Mouse (Mus musculus) E14TG2a.4 (cell line): ENCODE results near the gene Pglyrp2.
A peak's percentile ranks its signal among the peaks of the same experiment; 100 is the strongest.

Experiments used
- H3K27me3 ChIP-seq: 2 replicates; pipeline ENCODE4 v1.6.1; 2014; ENCODE audit warnings: low read length, control low read depth; ENCODE audit not compliant: insufficient read depth
- H3K36me3 ChIP-seq: 2 replicates; pipeline ENCODE4 v1.6.1; 2014; ENCODE audit warnings: low read length, control low read depth; ENCODE audit not compliant: insufficient read depth
- H3K4me1 ChIP-seq: replicated peaks from 2 replicates; pipeline ENCODE4 v1.6.1; 2014; ENCODE audit warnings: low read depth, low read length, control low read depth
- H3K4me3 ChIP-seq: replicated peaks from 2 replicates; pipeline ENCODE4 v1.5.1; 2014; ENCODE audit warnings: mild to moderate bottlenecking, low read length
- H3K9me3 ChIP-seq: 2 replicates; pipeline ENCODE4 v1.6.1; 2014; ENCODE audit warnings: low read length, control low read depth
- CTCF ChIP-seq: conservative IDR thresholded peaks from 2 replicates; pipeline ENCODE4 v1.5.1; 2014; ENCODE audit warnings: low read length
- NANOG ChIP-seq: IDR thresholded peaks from 2 replicates; pipeline ENCODE4 v1.6.1; 2014; ENCODE audit warnings: borderline replicate concordance, low read length, mixed read lengths
- POU5F1 ChIP-seq: IDR thresholded peaks from 2 replicates; pipeline ENCODE4 v1.6.1; 2014; ENCODE audit warnings: low read length, borderline replicate concordance

Pglyrp2 gene

GRCm38 (mm10) chr17:32419989-32420388, 4.0 kb downstream of the Pglyrp2 start:
- TF ChIP-seq POU5F1 (no peak), NANOG (no peak), CTCF (no peak)
- H3K4me1 ChIP-seq = peaks cover 18% of the 10 kb centered on the region
- H3K4me3 ChIP-seq = no peak overlapping the region
- H3K36me3 ChIP-seq = no peaks in the 10 kb centered on the region
- H3K9me3 ChIP-seq = no peaks in the 10 kb centered on the region
- peaks cover 44% of the 10 kb centered on the region for H3K27me3 ChIP-seq

DNA sequence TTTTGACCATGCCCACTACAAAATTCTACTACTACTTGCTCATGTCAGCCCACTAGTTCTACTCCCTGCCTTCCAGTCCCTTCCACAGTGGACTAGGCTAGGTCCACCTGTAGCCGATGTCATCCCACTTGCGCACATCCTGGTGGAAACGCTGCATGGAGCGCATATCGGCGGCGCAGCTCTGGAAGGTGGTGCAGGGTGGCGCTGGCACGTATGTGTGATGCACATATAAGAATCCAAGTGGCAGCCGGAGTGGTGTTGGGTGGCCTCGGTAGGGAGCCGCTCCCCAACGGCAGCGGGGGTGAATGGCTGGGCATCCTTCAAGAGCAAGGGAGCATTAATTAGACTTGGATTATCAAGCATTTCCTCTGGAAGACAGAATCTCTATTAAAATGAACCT, 7.2 kb downstream of the Pglyrp2 start:
- H3K4me1 ChIP-seq = peaks cover 18% of the 10 kb centered on the region
- no peak overlapping the region for H3K4me3 ChIP-seq
- no peaks in the 10 kb centered on the region for H3K9me3 ChIP-seq
- H3K36me3 ChIP-seq = no peaks in the 10 kb centered on the region
- peaks cover 49% of the 10 kb centered on the region for H3K27me3 ChIP-seq
- TF ChIP-seq CTCF (no peak), POU5F1 (no peak), NANOG (no peak)

- no peaks in the 10 kb centered on the region for H3K36me3 ChIP-seq
- peaks cover 18% of the 10 kb centered on the region for H3K4me1 ChIP-seq
- H3K27me3 ChIP-seq = peaks cover 49% of the 10 kb centered on the region
- TF ChIP-seq CTCF = no peak
- no peak for TF ChIP-seq NANOG
- TF ChIP-seq POU5F1 = no peak
- H3K4me3 ChIP-seq = peak overlapping the region; percentile 65
- H3K9me3 ChIP-seq = no peaks in the 10 kb centered on the region
Measured at GRCm38 (mm10) chr17:32415417-32416020, 8.4 kb downstream of the Pglyrp2 start.

DNA sequence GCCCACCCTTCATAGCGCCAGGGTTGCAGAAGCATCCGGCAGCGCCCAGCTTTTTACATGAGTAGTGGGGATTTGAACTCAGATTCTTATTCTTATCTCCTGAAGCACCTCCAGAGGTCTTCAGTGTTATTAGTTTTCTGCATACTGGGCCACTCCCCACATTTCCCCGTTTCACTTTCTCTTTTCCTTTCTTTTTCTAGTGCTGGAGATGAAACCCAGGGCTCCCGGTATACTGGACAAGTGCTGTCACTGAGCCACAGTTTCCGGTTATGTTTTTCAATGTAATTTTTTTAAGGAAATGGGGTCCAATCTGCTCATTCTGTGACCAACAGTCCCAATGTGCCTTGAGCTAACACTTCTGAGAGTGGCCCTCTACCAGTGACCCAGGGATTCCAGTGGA, 12.1 kb downstream of the Pglyrp2 start:
- Histone ChIP-seq H3K4me1 (peaks cover 14% of the 10 kb centered on the region), H3K4me3 (no peak overlapping the region), H3K36me3 (no peaks in the 10 kb centered on the region), H3K27me3 (peaks cover 29% of the 10 kb centered on the region), H3K9me3 (no peaks in the 10 kb centered on the region)
- TF ChIP-seq POU5F1 (no peak), CTCF (no peak), NANOG (no peak)

DNA sequence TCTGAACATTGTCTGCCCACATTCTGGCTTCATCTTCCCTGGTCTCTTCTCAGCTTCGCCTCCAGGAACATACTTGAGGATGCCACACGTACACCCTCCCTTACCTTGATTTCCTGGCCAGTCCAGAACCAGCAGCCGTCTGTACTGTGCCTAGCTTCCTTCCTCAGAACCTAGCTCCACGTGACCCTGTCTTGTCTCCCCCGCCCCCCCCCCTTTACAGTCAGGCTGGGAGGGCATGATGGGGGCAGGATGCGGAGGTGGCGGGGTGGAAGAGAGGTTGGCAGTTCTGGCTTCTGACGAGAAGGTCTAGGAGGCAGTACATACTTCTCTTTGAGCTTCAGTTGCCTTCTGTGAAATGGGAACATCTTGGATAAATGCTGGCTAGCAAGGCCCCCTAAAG, 20.6 kb downstream of the Pglyrp2 start, which contains the start of gene Rasal3:
Gene Rasal3, minus strand, starts transcription at position 167 of the 400 bp plus-strand sequence.
- Histone ChIP-seq H3K4me1 (peaks cover 10% of the 10 kb centered on the region), H3K36me3 (no peaks in the 10 kb centered on the region), H3K9me3 (no peaks in the 10 kb centered on the region), H3K27me3 (peaks cover 35% of the 10 kb centered on the region), H3K4me3 (peak within 1 kb of the TSS; percentile 57)
- TF ChIP-seq POU5F1 (no peak), NANOG (no peak), CTCF (no peak)

DNA sequence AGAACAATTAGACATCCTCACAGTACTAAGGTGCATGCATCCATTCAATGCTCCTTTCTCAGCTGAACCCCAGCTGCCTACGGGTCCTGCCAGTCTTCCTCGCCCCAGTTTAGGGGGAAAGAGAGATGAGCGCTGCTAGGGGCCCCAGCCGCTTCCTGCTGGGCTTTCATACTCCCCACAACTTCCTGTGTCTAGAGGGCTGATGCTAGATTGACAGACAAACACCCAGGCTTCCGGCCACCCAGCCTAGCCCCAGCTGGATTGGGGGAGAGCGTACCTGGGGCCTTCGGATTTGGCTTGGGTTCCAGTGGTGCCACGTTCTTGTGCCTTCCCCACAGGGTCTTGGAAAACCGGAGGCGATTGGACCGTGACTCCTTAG, 21.2 kb downstream of the Pglyrp2 start:
- Histone ChIP-seq H3K4me1 (peaks cover 10% of the 10 kb centered on the region), H3K36me3 (no peaks in the 10 kb centered on the region), H3K9me3 (no peaks in the 10 kb centered on the region), H3K4me3 (peak overlapping the region; percentile 57), H3K27me3 (peaks cover 41% of the 10 kb centered on the region)
- TF ChIP-seq POU5F1 = no peak
- TF ChIP-seq NANOG = no peak
- TF ChIP-seq CTCF = no peak

DNA sequence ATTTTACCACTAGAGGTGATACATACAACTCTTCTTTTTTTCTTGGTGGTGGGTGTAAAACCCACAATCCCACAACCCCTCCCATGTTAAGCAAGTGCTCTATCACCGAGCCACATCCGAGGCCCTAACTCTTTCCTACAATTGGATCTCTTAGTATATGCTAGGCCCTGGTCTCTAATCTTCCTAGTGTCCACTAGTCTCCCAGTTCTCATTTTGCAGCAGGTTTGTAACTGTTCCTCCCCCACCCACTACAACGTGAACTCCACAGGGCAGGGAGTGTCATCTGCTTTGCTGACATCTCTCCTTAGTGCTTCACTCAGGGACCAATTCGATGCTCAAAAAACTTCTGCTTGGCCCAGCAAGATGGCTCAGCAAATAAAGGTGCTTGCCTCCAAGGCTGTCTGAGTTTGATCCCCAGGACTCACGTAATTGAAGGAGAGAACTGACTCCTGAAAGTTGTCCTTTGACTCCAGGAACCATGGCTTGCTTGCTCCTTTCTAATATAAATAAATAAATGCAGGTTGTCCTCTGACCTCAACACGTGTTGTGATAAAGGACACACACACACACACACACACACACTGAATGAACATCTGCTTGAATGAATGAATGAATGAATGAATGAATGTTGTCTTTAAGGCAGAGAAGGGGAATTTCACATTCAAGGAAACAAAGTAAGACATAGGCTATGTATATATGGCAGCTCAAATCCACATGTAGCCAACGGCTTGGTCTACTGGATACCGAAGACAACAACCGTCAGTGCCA, 21.8 kb downstream of the Pglyrp2 start:
- H3K4me1 ChIP-seq = peaks cover 10% of the 10 kb centered on the region
- peaks cover 47% of the 10 kb centered on the region for H3K27me3 ChIP-seq
- no peaks in the 10 kb centered on the region for H3K36me3 ChIP-seq
- TF ChIP-seq POU5F1 (no peak), NANOG (no peak), CTCF (no peak)
- H3K9me3 ChIP-seq = no peaks in the 10 kb centered on the region
- H3K4me3 ChIP-seq = no peak overlapping the region

- peaks cover 93% of the 10 kb centered on the region for H3K27me3 ChIP-seq
- no peaks in the 10 kb centered on the region for H3K9me3 ChIP-seq
- peaks cover 31% of the 10 kb centered on the region for H3K4me1 ChIP-seq
- no peaks in the 10 kb centered on the region for H3K36me3 ChIP-seq
- peak overlapping the region; percentile 78 for H3K4me3 ChIP-seq
- TF ChIP-seq CTCF (no peak), POU5F1 (no peak), NANOG (no peak)
Measured at GRCm38 (mm10) chr17:32396266-32396665, 27.7 kb downstream of the Pglyrp2 start.

DNA sequence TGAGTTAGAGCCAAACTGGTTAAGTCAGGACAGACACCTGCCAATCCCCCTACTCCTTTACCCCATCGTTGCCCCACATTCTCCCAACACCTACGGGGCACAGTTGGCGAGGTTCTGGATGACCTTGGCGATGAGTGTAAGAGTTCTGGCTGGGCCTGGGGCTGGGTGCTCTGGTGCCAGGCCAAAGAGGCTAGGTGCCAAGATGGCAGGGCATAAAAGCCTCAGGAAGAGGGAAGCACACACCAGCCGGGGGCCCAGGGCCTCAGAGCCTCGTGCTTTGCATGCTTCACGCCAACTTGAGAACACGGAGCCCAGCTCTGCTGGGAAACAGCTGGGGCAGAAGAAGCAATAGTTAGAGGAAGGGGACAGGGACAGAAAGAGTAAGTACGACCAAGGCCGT, 30.0 kb downstream of the Pglyrp2 start:
- H3K9me3 ChIP-seq = no peaks in the 10 kb centered on the region
- H3K36me3 ChIP-seq = no peaks in the 10 kb centered on the region
- TF ChIP-seq POU5F1 (no peak), CTCF (no peak), NANOG (no peak)
- H3K4me1 ChIP-seq = peaks cover 40% of the 10 kb centered on the region
- no peak overlapping the region for H3K4me3 ChIP-seq
- peaks cover 83% of the 10 kb centered on the region for H3K27me3 ChIP-seq
